Mouse (Mus musculus): ENCODE results near the gene Ppp1r3g. TPM values are rescaled to one million over a fixed set of nuclear protein-coding genes. Genes with fewer than 3 reads are reported as not detected.
A peak's percentile ranks its signal among the peaks of the same experiment; 100 is the strongest.

Gene Ppp1r3g
- total and polyA plus RNA-seq, 2 experiments from 2014 or later = 0.50 to 4.3 TPM

DNA sequence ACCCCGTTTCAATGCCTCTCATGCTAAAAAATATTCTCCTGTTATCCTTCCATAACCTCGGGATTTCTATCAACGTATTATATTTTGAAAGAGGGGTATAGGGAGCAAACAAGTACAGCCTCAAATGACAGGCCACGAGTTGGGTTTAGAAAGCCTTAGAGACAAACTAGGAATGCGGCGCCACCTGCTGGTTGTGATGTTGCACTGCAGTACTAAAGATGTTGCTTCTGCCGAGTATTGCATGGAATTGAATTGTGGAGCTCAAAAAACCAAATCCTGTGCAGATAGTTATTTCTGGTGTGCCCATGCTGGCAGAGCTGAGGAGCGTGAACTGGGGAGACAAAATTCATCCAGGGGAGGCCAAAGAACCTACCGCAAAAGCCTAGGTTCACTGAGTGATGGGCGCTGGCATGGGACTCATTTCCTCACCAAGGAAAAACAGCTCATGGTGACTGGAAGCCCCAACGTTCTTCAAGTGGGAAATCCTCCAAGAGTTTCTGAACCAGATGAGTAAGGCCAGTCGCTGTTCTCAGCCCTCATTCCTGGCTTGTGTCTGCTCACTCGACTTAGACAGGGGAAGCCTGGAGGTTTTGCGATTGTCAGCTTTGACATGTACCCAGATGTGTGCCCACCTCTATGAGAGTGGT lies 11.2 kb upstream of the Ppp1r3g start:
- peak; percentile 97 for TF ChIP-seq CTCF (IDR thresholded peaks at IDR 0.05; ENCODE audit: low read depth)
- WGBS = 21% methylated on average over 14 of the region's 14 CpGs
- no peak overlapping the region for H3K4me2 ChIP-seq (ENCODE audit: low read depth, low read length)
- peak; percentile 93 for DNase-seq (ENCODE audit: low spot score)
- peak; percentile 55; the same call in 1 of the 2 replicates for ATAC-seq
- H3K27ac ChIP-seq = no peak overlapping the region
- H3K36me3 ChIP-seq (ENCODE audit: insufficient read depth, low read length) = no peaks in the 10 kb centered on the region
- no peak overlapping the region for H3K9ac ChIP-seq (replicated peaks; ENCODE audit: low read length)
- H3K27me3 ChIP-seq (ENCODE audit: insufficient read depth, low read length) = no peaks in the 10 kb centered on the region
- no peaks in the 10 kb centered on the region for H3K4me1 ChIP-seq (ENCODE audit: insufficient read depth, low read length)
- H3K9me3 ChIP-seq (ENCODE audit: low read length) = no peaks in the 10 kb centered on the region
- H3K4me3 ChIP-seq (ENCODE audit: low read length) = no peak overlapping the region

DNA sequence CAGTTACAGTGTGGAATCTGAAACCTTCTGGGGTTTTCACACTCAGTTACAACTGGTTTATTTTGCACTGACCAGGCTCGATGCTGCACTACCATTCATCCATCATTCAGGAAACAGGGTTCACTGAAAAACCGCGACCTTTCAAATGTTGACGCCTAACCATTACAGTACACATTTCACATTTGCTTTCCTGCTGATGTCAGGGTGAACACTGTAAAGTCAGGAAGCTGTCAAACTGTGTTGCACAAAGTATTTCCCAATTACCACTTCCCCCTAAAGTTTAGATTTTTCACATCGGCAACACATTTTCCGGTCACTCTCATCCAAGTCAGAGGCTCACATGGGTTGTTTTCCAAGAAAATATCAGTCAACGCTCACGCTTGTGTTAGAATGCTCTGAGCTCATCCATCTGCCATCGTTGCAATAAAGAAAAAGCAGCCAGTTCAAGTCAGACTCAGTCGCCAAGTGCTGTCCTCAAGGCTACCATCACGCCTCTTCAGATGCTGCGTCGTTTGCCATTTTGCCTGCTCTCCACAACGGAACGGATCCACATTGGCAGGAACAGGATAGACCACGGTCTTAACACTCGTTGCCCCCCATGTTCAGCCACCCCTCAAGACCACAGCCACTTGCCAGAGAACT lies 8.7 kb upstream of the Ppp1r3g start:
- no peaks in the 10 kb centered on the region for H3K4me1 ChIP-seq (ENCODE audit: insufficient read depth, low read length)
- TF ChIP-seq CTCF (IDR thresholded peaks at IDR 0.05; ENCODE audit: low read depth) = no peak
- H3K4me2 ChIP-seq (ENCODE audit: low read depth, low read length) = no peak overlapping the region
- ATAC-seq (no peak), DNase-seq (ENCODE audit: low spot score) (no peak)
- H3K27ac ChIP-seq = no peak overlapping the region
- WGBS = 82% methylated on average over 17 of the region's 17 CpGs
- H3K36me3 ChIP-seq (ENCODE audit: insufficient read depth, low read length) = no peaks in the 10 kb centered on the region
- H3K9ac ChIP-seq (replicated peaks; ENCODE audit: low read length) = no peak overlapping the region
- H3K27me3 ChIP-seq (ENCODE audit: insufficient read depth, low read length) = no peaks in the 10 kb centered on the region
- H3K9me3 ChIP-seq (ENCODE audit: low read length) = no peaks in the 10 kb centered on the region
- no peak overlapping the region for H3K4me3 ChIP-seq (ENCODE audit: low read length)

DNA sequence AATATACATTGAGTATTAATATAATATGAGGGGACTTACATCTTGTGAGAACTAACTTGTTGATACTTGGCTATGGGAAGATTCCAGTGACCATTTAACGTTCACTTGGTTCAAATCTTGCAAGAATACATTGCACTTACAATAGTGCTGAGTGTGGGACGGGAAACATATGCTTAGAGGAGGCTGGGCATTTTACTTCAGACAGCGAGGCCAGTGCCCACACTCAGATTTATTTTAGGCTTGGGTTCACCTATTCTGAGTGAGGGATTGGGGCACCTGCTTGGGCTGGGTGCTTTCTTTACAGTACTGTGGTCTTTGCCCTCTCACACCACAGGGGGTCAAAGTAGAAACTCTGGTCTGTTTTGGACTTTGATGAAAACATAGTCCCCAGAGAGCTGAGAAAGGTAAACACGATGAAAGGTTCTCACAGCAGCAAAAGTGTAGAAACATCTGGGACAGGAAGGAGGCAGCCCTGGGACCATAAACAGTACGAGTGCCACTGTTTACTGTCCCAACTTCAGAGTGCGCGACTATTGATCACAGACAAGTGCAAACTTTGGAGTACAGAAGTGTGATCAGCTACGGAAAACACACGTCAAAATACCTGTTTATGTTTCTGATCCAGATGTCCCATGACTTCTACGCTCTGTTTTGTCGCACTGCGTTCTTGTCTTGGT lies 890 bp downstream of the Ppp1r3g start:
- Histone ChIP-seq H3K36me3 (ENCODE audit: insufficient read depth, low read length) (no peaks in the 10 kb centered on the region), H3K4me3 (ENCODE audit: low read length) (no peak overlapping the region), H3K9me3 (ENCODE audit: low read length) (no peaks in the 10 kb centered on the region), H3K4me2 (ENCODE audit: low read depth, low read length) (no peak overlapping the region), H3K9ac (replicated peaks; ENCODE audit: low read length) (no peak overlapping the region), H3K27ac (no peak overlapping the region), H3K4me1 (ENCODE audit: insufficient read depth, low read length) (no peaks in the 10 kb centered on the region), H3K27me3 (ENCODE audit: insufficient read depth, low read length) (no peaks in the 10 kb centered on the region)
- 83% methylated on average over 12 of the region's 12 CpGs for WGBS
- DNase-seq (ENCODE audit: low spot score) = no peak
- no peak for ATAC-seq
- TF ChIP-seq CTCF (IDR thresholded peaks at IDR 0.05; ENCODE audit: low read depth) = no peak

DNA sequence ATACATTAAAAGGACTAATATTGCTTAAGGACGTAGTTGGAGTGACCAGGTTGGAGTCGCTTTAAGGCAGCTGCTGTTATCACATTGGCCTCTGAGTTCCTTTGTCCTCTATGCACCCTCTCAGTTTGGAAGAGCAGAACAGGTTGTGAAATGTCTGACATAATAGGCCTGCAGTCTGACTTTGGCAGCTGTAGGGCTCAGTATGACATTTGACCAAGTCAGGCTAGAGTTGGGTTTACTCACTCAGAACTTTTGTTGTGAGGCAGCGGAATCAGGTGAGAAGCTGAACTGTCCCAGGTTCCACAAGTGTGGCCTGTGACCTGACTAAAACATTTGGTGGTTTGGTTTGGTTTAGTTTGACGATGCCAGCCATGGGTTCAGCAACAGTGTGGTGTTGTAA lies 4.9 kb downstream of the Ppp1r3g start:
- H3K9ac ChIP-seq (replicated peaks; ENCODE audit: low read length) = no peak overlapping the region
- peaks cover 8% of the 10 kb centered on the region; the same call in 1 of the 2 replicates for H3K27me3 ChIP-seq (ENCODE audit: insufficient read depth, low read length)
- H3K4me2 ChIP-seq (ENCODE audit: low read depth, low read length) = no peak overlapping the region
- H3K4me1 ChIP-seq (ENCODE audit: insufficient read depth, low read length) = 0 out of 2 replicates have a peak, but pooled peaks cover 4% of the 10 kb centered on the region
- no peak overlapping the region for H3K4me3 ChIP-seq (ENCODE audit: low read length)
- no peaks in the 10 kb centered on the region for H3K9me3 ChIP-seq (ENCODE audit: low read length)
- 93% methylated on average over 4 of the region's 4 CpGs for WGBS
- no peaks in the 10 kb centered on the region for H3K36me3 ChIP-seq (ENCODE audit: insufficient read depth, low read length)
- ATAC-seq = no peak
- DNase-seq (ENCODE audit: low spot score) = no peak
- TF ChIP-seq CTCF (IDR thresholded peaks at IDR 0.05; ENCODE audit: low read depth) = no peak
- no peak overlapping the region for H3K27ac ChIP-seq

DNA sequence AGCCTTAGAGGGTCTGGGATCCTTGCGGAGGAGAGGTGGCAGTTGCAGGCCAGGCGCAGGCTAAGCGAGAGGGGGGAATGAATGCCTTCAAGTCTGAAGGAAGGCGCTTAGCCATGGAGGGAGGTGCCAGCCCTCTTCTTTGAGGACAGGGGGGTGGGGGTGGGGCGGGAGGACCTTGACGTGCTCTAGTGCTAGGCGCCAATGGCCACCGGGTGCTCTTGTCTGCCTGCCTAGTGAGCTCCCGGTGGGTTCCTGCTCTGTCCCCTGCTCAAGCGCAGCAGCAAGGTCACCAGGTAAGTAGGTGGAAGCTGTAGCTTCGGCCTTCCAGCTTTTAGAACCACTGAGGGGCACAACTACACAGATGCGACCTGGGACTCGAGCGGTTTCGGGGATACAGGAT lies 9.1 kb downstream of the Ppp1r3g start:
- no peak for TF ChIP-seq CTCF (IDR thresholded peaks at IDR 0.05; ENCODE audit: low read depth)
- DNase-seq (ENCODE audit: low spot score) (no peak), ATAC-seq (no peak)
- Histone ChIP-seq H3K27me3 (ENCODE audit: insufficient read depth, low read length) (peaks cover 8% of the 10 kb centered on the region; the same call in 1 of the 2 replicates), H3K4me2 (ENCODE audit: low read depth, low read length) (peak overlapping the region; percentile 100), H3K27ac (no peak overlapping the region), H3K9me3 (ENCODE audit: low read length) (no peaks in the 10 kb centered on the region), H3K9ac (replicated peaks; ENCODE audit: low read length) (0 out of 2 replicates have a peak overlapping the region, but pooled peaks have one; percentile 56), H3K4me1 (ENCODE audit: insufficient read depth, low read length) (peaks cover 13% of the 10 kb centered on the region; the same call in 1 of the 2 replicates), H3K36me3 (ENCODE audit: insufficient read depth, low read length) (no peaks in the 10 kb centered on the region), H3K4me3 (ENCODE audit: low read length) (peak overlapping the region; percentile 61)
- 4% methylated on average over 15 of the region's 15 CpGs for WGBS

DNA sequence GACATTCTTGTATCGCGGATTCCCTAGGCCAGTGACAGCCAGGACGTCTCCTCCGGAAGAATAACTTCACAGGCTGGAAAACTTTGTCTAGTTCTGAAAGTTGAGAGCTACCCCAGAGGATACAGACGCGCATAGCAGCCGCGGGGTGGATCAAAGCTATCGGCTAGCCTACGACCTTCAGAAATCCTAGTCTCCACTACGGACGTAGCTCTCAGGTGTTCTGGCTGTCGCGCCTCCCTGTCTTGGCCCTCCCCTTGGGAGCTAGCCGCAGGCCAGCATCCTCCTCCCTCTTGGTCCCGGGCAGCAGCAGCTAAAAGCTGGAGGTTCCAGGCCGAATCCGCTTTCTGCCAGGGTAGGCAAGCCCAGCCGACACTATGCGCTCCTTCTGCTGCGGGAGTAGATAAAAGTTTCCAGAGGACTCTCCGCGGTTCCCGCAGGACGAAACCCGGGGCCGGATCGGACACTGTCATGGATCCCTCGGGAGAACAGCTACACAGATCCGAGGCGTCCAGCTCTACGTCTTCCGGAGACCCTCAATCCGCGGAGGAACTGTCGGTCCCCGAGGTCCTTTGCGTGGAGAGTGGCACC lies 9.6 kb downstream of the Ppp1r3g start:
- WGBS = under 1% methylated on average over 38 of the region's 38 CpGs
- H3K9ac ChIP-seq (replicated peaks; ENCODE audit: low read length) = peak overlapping the region; percentile 56; the same call in 1 of the 2 replicates
- peak; percentile 61 for ATAC-seq
- TF ChIP-seq CTCF (IDR thresholded peaks at IDR 0.05; ENCODE audit: low read depth) = no peak
- H3K4me3 ChIP-seq (ENCODE audit: low read length) = peak overlapping the region; percentile 61
- no peaks in the 10 kb centered on the region for H3K36me3 ChIP-seq (ENCODE audit: insufficient read depth, low read length)
- peaks cover 13% of the 10 kb centered on the region; the same call in 1 of the 2 replicates for H3K4me1 ChIP-seq (ENCODE audit: insufficient read depth, low read length)
- peak overlapping the region; percentile 100 for H3K4me2 ChIP-seq (ENCODE audit: low read depth, low read length)
- peaks cover 8% of the 10 kb centered on the region; the same call in 1 of the 2 replicates for H3K27me3 ChIP-seq (ENCODE audit: insufficient read depth, low read length)
- H3K27ac ChIP-seq = no peak overlapping the region
- DNase-seq (ENCODE audit: low spot score) = peak; percentile 27
- H3K9me3 ChIP-seq (ENCODE audit: low read length) = no peaks in the 10 kb centered on the region

Data from hindbrain, postnatal 0 days (tissue).